Mouse (Mus musculus): ENCODE data around the gene Tnfaip3. TPM values are rescaled to one million over a fixed set of nuclear protein-coding genes. Genes with fewer than 3 reads are reported as not detected.

The Tnfaip3 gene
- polyA plus RNA-seq, 1 experiment from 2014 or later: 2.5 TPM

DNA sequence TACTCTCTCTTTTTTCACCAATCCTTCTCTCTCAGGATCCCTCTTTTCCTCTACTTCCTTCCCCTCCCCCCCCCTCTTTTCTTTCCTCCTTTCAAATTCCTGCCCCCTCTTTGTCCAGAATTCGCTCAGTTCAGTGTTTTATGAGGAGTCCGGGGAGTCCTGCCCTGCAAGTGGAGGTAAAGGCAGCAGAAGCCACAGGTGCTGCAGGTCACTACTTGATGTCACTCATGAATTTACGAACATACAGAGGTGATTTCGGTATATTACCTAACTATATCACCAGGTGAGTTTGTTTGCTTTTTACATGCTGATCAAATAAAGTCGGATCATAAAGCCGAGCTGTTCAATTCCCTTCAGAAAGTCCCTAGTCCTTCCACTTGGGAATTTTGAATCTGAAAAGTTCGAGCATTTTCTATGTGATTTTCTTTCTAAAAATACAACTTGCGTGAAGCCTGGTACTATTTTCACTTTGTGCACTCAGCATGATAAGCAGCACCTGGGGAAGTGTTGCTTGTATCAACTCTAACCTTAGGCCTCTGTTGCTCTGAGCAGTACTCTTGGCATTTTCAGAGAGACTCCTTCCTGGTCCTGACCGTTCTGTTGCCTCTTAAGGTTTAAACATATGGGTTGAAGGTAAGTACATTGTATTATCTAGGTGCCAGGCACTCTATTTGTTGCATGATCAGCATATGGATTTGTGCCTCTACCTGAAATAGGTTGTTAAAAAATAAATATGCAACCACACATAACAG, 29.5 kb upstream of the Tnfaip3 start:
- no peak overlapping the region for H3K4me2 ChIP-seq (ENCODE audit: low read depth)
- H3K4me1 ChIP-seq (ENCODE audit: control insufficient read depth, insufficient read depth, low read length): no peaks in the 10 kb centered on the region
- DNase-seq (ENCODE audit: low spot score) (no peak), ATAC-seq (ENCODE audit: insufficient read depth, low FRiP score, low TSS enrichment) (no peak)
- 88% methylated on average over 9 of the region's 9 CpGs for WGBS
- H3K9ac ChIP-seq (ENCODE audit: low read length): no peak overlapping the region
- no peak overlapping the region for H3K27ac ChIP-seq (ENCODE audit: low read depth, low read length)
- H3K9me3 ChIP-seq (ENCODE audit: control insufficient read depth, low read length): no peaks in the 10 kb centered on the region
- H3K27me3 ChIP-seq (ENCODE audit: control insufficient read depth, insufficient read depth, low read length): no peaks in the 10 kb centered on the region
- no peak overlapping the region for H3K4me3 ChIP-seq (ENCODE audit: low read depth, low read length)
- H3K36me3 ChIP-seq (ENCODE audit: control insufficient read depth, insufficient read depth, low read length): no peaks in the 10 kb centered on the region

GRCm38 (mm10) chr10:19043529-19044262, 28.2 kb upstream of the Tnfaip3 start:
- H3K9ac ChIP-seq (ENCODE audit: low read length): no peak overlapping the region
- H3K36me3 ChIP-seq (ENCODE audit: control insufficient read depth, insufficient read depth, low read length): no peaks in the 10 kb centered on the region
- H3K4me1 ChIP-seq (ENCODE audit: control insufficient read depth, insufficient read depth, low read length): no peaks in the 10 kb centered on the region
- H3K27ac ChIP-seq (ENCODE audit: low read depth, low read length): no peak overlapping the region
- H3K4me3 ChIP-seq (ENCODE audit: low read depth, low read length): no peak overlapping the region
- no peak for ATAC-seq (ENCODE audit: insufficient read depth, low FRiP score, low TSS enrichment)
- no peak overlapping the region for H3K4me2 ChIP-seq (ENCODE audit: low read depth)
- no peak for DNase-seq (ENCODE audit: low spot score)
- H3K27me3 ChIP-seq (ENCODE audit: control insufficient read depth, insufficient read depth, low read length): no peaks in the 10 kb centered on the region
- 67% methylated on average over 4 of the region's 4 CpGs for WGBS
- no peaks in the 10 kb centered on the region for H3K9me3 ChIP-seq (ENCODE audit: control insufficient read depth, low read length)

DNA sequence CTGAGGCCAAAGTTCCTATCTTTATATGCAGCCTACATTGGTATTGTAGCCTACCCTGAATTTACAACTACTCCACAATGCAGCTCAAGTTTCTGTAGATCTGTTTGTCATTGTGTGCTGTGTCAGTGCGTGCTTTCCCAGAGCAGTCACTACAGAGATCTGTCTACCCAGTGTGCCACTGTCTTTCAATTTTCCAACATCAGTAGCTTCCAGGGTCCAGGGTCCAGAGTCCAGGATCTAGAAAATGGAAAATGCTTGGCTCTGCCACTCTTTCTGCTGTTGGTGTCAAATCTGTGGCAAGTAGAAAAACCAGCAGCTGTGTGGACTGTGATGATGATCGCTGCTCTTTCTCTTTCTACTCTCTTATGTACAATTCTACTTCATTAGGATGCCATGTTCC, 24.7 kb upstream of the Tnfaip3 start:
- Histone ChIP-seq H3K4me1 (ENCODE audit: control insufficient read depth, insufficient read depth, low read length) (no peaks in the 10 kb centered on the region), H3K4me2 (ENCODE audit: low read depth) (no peak overlapping the region), H3K9me3 (ENCODE audit: control insufficient read depth, low read length) (no peaks in the 10 kb centered on the region), H3K27ac (ENCODE audit: low read depth, low read length) (no peak overlapping the region), H3K9ac (ENCODE audit: low read length) (no peak overlapping the region), H3K4me3 (ENCODE audit: low read depth, low read length) (no peak overlapping the region), H3K36me3 (ENCODE audit: control insufficient read depth, insufficient read depth, low read length) (no peaks in the 10 kb centered on the region), H3K27me3 (ENCODE audit: control insufficient read depth, insufficient read depth, low read length) (no peaks in the 10 kb centered on the region)
- WGBS: 88% methylated on average over 2 of the region's 2 CpGs
- DNase-seq (ENCODE audit: low spot score) (no peak), ATAC-seq (ENCODE audit: insufficient read depth, low FRiP score, low TSS enrichment) (no peak)

GRCm38 (mm10) chr10:19034764-19035163, 19.3 kb upstream of the Tnfaip3 start:
- no peaks in the 10 kb centered on the region for H3K36me3 ChIP-seq (ENCODE audit: control insufficient read depth, insufficient read depth, low read length)
- H3K4me3 ChIP-seq (ENCODE audit: low read depth, low read length): no peak overlapping the region
- H3K4me1 ChIP-seq (ENCODE audit: control insufficient read depth, insufficient read depth, low read length): no peaks in the 10 kb centered on the region
- no peak overlapping the region for H3K4me2 ChIP-seq (ENCODE audit: low read depth)
- 82% methylated on average over 3 of the region's 3 CpGs for WGBS
- H3K9me3 ChIP-seq (ENCODE audit: control insufficient read depth, low read length): no peaks in the 10 kb centered on the region
- no peak overlapping the region for H3K9ac ChIP-seq (ENCODE audit: low read length)
- ATAC-seq (ENCODE audit: insufficient read depth, low FRiP score, low TSS enrichment) (no peak), DNase-seq (ENCODE audit: low spot score) (no peak)
- no peaks in the 10 kb centered on the region for H3K27me3 ChIP-seq (ENCODE audit: control insufficient read depth, insufficient read depth, low read length)
- H3K27ac ChIP-seq (ENCODE audit: low read depth, low read length): no peak overlapping the region

GRCm38 (mm10) chr10:19033696-19034095, 18.2 kb upstream of the Tnfaip3 start:
- H3K4me2 ChIP-seq (ENCODE audit: low read depth): no peak overlapping the region
- H3K4me3 ChIP-seq (ENCODE audit: low read depth, low read length): no peak overlapping the region
- no peak for ATAC-seq (ENCODE audit: insufficient read depth, low FRiP score, low TSS enrichment)
- 91% methylated on average over 1 of the region's 1 CpGs for WGBS
- no peaks in the 10 kb centered on the region for H3K27me3 ChIP-seq (ENCODE audit: control insufficient read depth, insufficient read depth, low read length)
- H3K27ac ChIP-seq (ENCODE audit: low read depth, low read length): no peak overlapping the region
- no peaks in the 10 kb centered on the region for H3K4me1 ChIP-seq (ENCODE audit: control insufficient read depth, insufficient read depth, low read length)
- no peak for DNase-seq (ENCODE audit: low spot score)
- H3K9ac ChIP-seq (ENCODE audit: low read length): no peak overlapping the region
- no peaks in the 10 kb centered on the region for H3K36me3 ChIP-seq (ENCODE audit: control insufficient read depth, insufficient read depth, low read length)
- no peaks in the 10 kb centered on the region for H3K9me3 ChIP-seq (ENCODE audit: control insufficient read depth, low read length)

- DNase-seq (ENCODE audit: low spot score): no peak
- no peak overlapping the region for H3K27ac ChIP-seq (ENCODE audit: low read depth, low read length)
Measured at GRCm38 (mm10) chr10:19031875-19032274, 16.4 kb upstream of the Tnfaip3 start.

DNA sequence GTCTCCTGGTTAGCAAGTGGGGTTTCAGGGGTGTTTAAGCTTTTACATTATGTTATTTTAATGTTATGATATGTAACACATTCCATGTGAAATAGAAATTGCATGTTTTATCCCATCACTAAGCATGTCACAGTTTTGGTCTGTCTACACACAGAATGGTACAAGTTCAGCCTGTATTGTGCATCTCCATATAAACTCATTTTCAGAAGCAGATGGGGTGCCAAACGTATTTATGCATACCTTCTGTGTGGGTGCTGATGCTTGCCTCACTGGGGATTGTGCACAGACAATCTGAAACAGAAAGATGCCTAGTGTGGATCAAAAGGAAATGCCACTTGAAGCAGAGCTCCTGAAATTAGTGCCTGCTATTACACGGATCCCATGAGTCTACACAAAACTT, 15.2 kb upstream of the Tnfaip3 start:
- Histone ChIP-seq H3K4me2 (ENCODE audit: low read depth) (no peak overlapping the region), H3K27ac (ENCODE audit: low read depth, low read length) (no peak overlapping the region), H3K36me3 (ENCODE audit: control insufficient read depth, insufficient read depth, low read length) (no peaks in the 10 kb centered on the region), H3K4me3 (ENCODE audit: low read depth, low read length) (no peak overlapping the region), H3K9me3 (ENCODE audit: control insufficient read depth, low read length) (no peaks in the 10 kb centered on the region), H3K27me3 (ENCODE audit: control insufficient read depth, insufficient read depth, low read length) (no peaks in the 10 kb centered on the region), H3K9ac (ENCODE audit: low read length) (no peak overlapping the region), H3K4me1 (ENCODE audit: control insufficient read depth, insufficient read depth, low read length) (no peaks in the 10 kb centered on the region)
- no peak for ATAC-seq (ENCODE audit: insufficient read depth, low FRiP score, low TSS enrichment)
- 81% methylated on average over 2 of the region's 2 CpGs for WGBS
- DNase-seq (ENCODE audit: low spot score): no peak

More at GRCm38 (mm10) chr10:19031875-19032274, 16.4 kb upstream of the Tnfaip3 start:
- no peaks in the 10 kb centered on the region for H3K27me3 ChIP-seq (ENCODE audit: control insufficient read depth, insufficient read depth, low read length)
- H3K4me3 ChIP-seq (ENCODE audit: low read depth, low read length): no peak overlapping the region
- no peak for ATAC-seq (ENCODE audit: insufficient read depth, low FRiP score, low TSS enrichment)
- no peak overlapping the region for H3K9ac ChIP-seq (ENCODE audit: low read length)
- H3K9me3 ChIP-seq (ENCODE audit: control insufficient read depth, low read length): no peaks in the 10 kb centered on the region
- H3K4me1 ChIP-seq (ENCODE audit: control insufficient read depth, insufficient read depth, low read length): no peaks in the 10 kb centered on the region
- H3K4me2 ChIP-seq (ENCODE audit: low read depth): no peak overlapping the region
- H3K36me3 ChIP-seq (ENCODE audit: control insufficient read depth, insufficient read depth, low read length): no peaks in the 10 kb centered on the region

DNA sequence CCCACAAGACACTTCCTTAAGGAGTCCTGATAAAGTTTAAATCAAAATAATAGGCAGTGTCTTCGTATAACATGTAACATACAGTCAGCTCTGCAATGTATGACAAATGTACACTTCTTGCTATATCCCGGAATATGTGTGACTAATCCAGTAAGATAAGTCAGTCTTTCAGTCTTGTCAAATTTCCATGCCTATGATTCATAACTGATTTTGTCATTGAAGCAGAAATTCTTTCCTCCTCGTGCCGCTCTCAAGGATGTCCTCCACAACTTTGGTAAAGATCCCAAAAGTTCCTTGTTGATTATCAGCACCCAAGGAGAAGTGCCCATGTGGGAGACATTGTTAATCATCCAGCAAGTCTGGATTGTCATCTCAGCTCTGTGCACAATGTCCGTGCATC, 11.3 kb upstream of the Tnfaip3 start:
- no peak overlapping the region for H3K9ac ChIP-seq (ENCODE audit: low read length)
- no peaks in the 10 kb centered on the region for H3K4me1 ChIP-seq (ENCODE audit: control insufficient read depth, insufficient read depth, low read length)
- H3K4me3 ChIP-seq (ENCODE audit: low read depth, low read length): no peak overlapping the region
- no peaks in the 10 kb centered on the region for H3K27me3 ChIP-seq (ENCODE audit: control insufficient read depth, insufficient read depth, low read length)
- WGBS: 90% methylated on average over 5 of the region's 5 CpGs
- no peak overlapping the region for H3K4me2 ChIP-seq (ENCODE audit: low read depth)
- no peaks in the 10 kb centered on the region for H3K9me3 ChIP-seq (ENCODE audit: control insufficient read depth, low read length)
- no peak overlapping the region for H3K27ac ChIP-seq (ENCODE audit: low read depth, low read length)
- ATAC-seq (ENCODE audit: insufficient read depth, low FRiP score, low TSS enrichment) (no peak), DNase-seq (ENCODE audit: low spot score) (no peak)
- H3K36me3 ChIP-seq (ENCODE audit: control insufficient read depth, insufficient read depth, low read length): no peaks in the 10 kb centered on the region

DNA sequence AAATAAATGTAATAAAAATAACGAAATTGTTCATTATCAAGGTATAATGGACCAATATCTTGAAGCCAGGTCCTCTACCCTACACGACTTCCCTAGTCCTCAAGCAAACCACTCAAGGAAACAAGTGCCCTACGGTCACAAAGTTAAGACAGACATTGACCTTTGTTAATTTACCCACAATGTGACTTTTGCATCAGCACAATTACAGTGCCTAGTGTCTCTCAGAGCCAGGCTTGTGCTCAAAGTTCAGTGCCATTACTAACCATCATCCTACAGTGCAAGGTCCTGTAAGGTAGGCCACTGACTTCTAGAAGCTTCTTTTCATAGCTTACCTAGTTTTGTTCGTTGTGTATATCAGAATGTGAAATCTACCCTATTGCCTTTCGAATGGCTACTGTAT, 8.9 kb upstream of the Tnfaip3 start:
- WGBS: 88% methylated on average over 5 of the region's 5 CpGs
- no peak for DNase-seq (ENCODE audit: low spot score)
- H3K36me3 ChIP-seq (ENCODE audit: control insufficient read depth, insufficient read depth, low read length): no peaks in the 10 kb centered on the region
- ATAC-seq (ENCODE audit: insufficient read depth, low FRiP score, low TSS enrichment): no peak
- H3K4me2 ChIP-seq (ENCODE audit: low read depth): no peak overlapping the region
- H3K4me1 ChIP-seq (ENCODE audit: control insufficient read depth, insufficient read depth, low read length): no peaks in the 10 kb centered on the region
- no peak overlapping the region for H3K27ac ChIP-seq (ENCODE audit: low read depth, low read length)
- no peak overlapping the region for H3K4me3 ChIP-seq (ENCODE audit: low read depth, low read length)
- no peaks in the 10 kb centered on the region for H3K27me3 ChIP-seq (ENCODE audit: control insufficient read depth, insufficient read depth, low read length)
- no peak overlapping the region for H3K9ac ChIP-seq (ENCODE audit: low read length)
- H3K9me3 ChIP-seq (ENCODE audit: control insufficient read depth, low read length): no peaks in the 10 kb centered on the region
